Mouse (Mus musculus) CH12.LX (cell line): Measurements from ENCODE around the gene Tbpl1.

Experiments used
- BHLHE40 ChIP-seq: IDR thresholded peaks from 2 replicates; pipeline ENCODE4 v1.6.1; 2011; ENCODE audit warnings: mild to moderate bottlenecking, low read depth, low read length, improper control_type of control experiment
- CTCF ChIP-seq, 2 experiments: IDR thresholded peaks in 1 of 2; conservative IDR thresholded peaks in 1 of 2; 2 replicates each; pipeline ENCODE4 v1.5.1; 2011 to 2012; ENCODE audit warnings: low read depth in 2 of 2, low read length in 2 of 2, improper control_type of control experiment in 1 of 2, inconsistent platforms in 1 of 2, mild to moderate bottlenecking in 1 of 2, moderate library complexity in 1 of 2
- HCFC1 ChIP-seq: IDR thresholded peaks from 2 replicates; pipeline ENCODE4 v1.6.1; 2012; ENCODE audit warnings: low read depth, mild to moderate bottlenecking, inconsistent platforms, low read length, improper control_type of control experiment
- MAX ChIP-seq: IDR thresholded peaks from 2 replicates; pipeline ENCODE4 v1.6.1; 2011; ENCODE audit warnings: low read length, improper control_type of control experiment
- MXI1 ChIP-seq: IDR thresholded peaks from 2 replicates; pipeline ENCODE4 v1.6.1; 2011; ENCODE audit warnings: mild to moderate bottlenecking, low read depth, low read length, improper control_type of control experiment
- POLR2A ChIP-seq: IDR thresholded peaks from 2 replicates; pipeline ENCODE4 v1.6.1; 2011; ENCODE audit warnings: low read depth, mild to moderate bottlenecking, improper control_type of control experiment, low read length
- SMC3 ChIP-seq: IDR thresholded peaks from 2 replicates; pipeline ENCODE4 v1.6.1; 2011; ENCODE audit warnings: low read depth, low read length, improper control_type of control experiment
- TCF12 ChIP-seq: IDR thresholded peaks from 2 replicates; pipeline ENCODE4 v1.6.1; 2014; ENCODE audit warnings: low read depth, mild to moderate bottlenecking, inconsistent platforms, low read length, improper control_type of control experiment
- UBTF ChIP-seq: IDR thresholded peaks from 2 replicates; pipeline ENCODE4 v1.6.1; 2012; ENCODE audit warnings: low read depth, mild to moderate bottlenecking, inconsistent platforms, low read length, improper control_type of control experiment, moderate library complexity
- ZC3H11A ChIP-seq: IDR thresholded peaks from 2 replicates; pipeline ENCODE4 v1.6.1; 2012; ENCODE audit warnings: low read depth, mild to moderate bottlenecking, inconsistent platforms, low read length, improper control_type of control experiment
- ZKSCAN1 ChIP-seq: IDR thresholded peaks from 2 replicates; pipeline ENCODE4 v1.6.1; 2012; ENCODE audit warnings: low read depth, inconsistent platforms, low read length, improper control_type of control experiment, borderline replicate concordance

DNA sequence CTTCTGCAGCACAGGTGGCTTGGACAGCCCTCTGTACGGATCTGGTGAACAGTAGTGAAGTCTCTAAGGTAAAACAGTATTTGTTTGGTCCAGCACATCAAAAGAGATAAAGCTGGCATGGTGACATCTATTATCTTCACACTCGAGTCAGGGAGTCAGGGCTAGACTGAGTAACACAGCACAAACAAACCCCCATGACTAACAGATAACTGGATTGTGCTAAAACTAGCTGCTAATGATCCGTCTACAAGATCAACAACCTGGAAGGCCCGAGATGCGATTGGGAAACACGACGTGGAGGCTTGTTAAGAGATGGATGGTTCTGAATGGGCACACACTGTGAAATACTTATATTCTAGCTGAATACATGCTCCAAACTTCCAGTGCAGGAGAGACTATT, 14.2 kb upstream of the Tbpl1 start:
- TF ChIP-seq CTCF (conservative IDR thresholded peaks at IDR 0.05 in 1 of 2, IDR thresholded peaks at IDR 0.05 in 1 of 2; ENCODE audit: low read depth in 2 of 2, low read length in 2 of 2) = no peak
- TF ChIP-seq POLR2A = no peak
- TF ChIP-seq MXI1 = no peak
- no peak for TF ChIP-seq TCF12
- no peak for TF ChIP-seq MAX
- TF ChIP-seq ZKSCAN1 = no peak
- no peak for TF ChIP-seq SMC3
- no peak for TF ChIP-seq BHLHE40
- no peak for TF ChIP-seq HCFC1
- no peak for TF ChIP-seq UBTF
- TF ChIP-seq ZC3H11A = no peak
